Mouse (Mus musculus): ENCODE measurements around the gene Gm13287. TPM values are rescaled to one million over a fixed set of nuclear protein-coding genes. Genes with fewer than 3 reads are reported as not detected.

The Gm13287 gene
- polyA plus RNA-seq, 1 experiment: not detected

DNA sequence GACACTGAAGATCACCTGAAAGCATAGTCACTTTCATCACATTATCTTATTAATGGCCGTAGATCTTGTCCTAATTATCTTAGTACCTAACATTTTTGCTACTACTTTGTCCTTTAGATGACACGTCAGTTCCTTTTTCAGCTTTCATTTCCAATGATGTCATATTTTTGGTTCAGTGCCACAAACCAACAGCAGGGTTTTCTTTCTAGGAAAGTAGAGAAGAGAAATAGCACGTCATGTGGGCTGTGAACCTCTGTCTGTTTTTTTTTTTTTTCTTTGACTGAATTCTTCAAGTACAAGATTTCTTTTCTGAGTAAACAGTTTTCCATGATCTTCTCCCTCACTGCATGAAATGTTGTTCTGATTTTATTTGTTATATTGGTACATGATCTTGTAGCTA, 37.0 kb downstream of the Gm13287 start:
- DNase-seq (ENCODE audit: low read depth): no peak
- TF ChIP-seq POLR2A (IDR thresholded peaks at IDR 0.05; ENCODE audit: borderline replicate concordance, extremely low read depth, insufficient read depth, insufficient read length, poor library complexity, severe bottlenecking) (no peak), CTCF (IDR thresholded peaks at IDR 0.05; ENCODE audit: borderline replicate concordance, extremely low read depth, insufficient read depth, insufficient read length) (no peak)

GRCm38 (mm10) chr4:88841438-88841911, 38.4 kb downstream of the Gm13287 start, which contains the start of gene Ifna4:
Gene Ifna4 (plus strand): TSS chr4:88841861.
- TF ChIP-seq POLR2A (IDR thresholded peaks at IDR 0.05; ENCODE audit: borderline replicate concordance, extremely low read depth, insufficient read depth, insufficient read length, poor library complexity, severe bottlenecking) (no peak), CTCF (IDR thresholded peaks at IDR 0.05; ENCODE audit: borderline replicate concordance, extremely low read depth, insufficient read depth, insufficient read length) (no peak)
- DNase-seq (ENCODE audit: low read depth): no peak

- no peak for DNase-seq (ENCODE audit: low read depth)
- TF ChIP-seq CTCF (IDR thresholded peaks at IDR 0.05; ENCODE audit: borderline replicate concordance, extremely low read depth, insufficient read depth, insufficient read length) (peak; percentile 6; the same call in 1 of the 2 replicates), POLR2A (IDR thresholded peaks at IDR 0.05; ENCODE audit: borderline replicate concordance, extremely low read depth, insufficient read depth, insufficient read length, poor library complexity, severe bottlenecking) (no peak)
These were observed 42.3 kb downstream of the Gm13287 start for GRCm38 (mm10) chr4:88845334-88845733.

DNA sequence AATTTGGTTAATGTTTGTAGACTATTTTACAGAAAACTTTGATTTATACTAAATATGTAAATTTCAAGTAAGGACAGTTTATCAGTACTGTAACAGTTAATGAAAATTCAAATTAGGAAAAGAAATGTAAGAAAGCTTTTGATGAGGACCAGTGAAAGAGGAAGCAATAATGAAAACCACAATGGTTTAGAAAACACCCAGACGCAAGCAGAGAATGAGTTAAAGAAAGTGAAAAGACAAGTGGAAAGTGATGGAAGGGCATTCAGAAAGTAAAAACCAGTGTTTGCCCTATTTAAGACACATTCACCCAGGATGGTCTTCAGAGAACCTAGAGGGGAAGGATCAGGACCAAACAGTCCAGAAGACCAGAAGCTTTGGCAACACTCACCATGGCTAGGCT, 46.6 kb downstream of the Gm13287 start, which contains the start of gene Ifna1:
TSS of gene Ifna1 (plus strand) at position 390 of the 400 bp plus-strand sequence.
- TF ChIP-seq POLR2A (IDR thresholded peaks at IDR 0.05; ENCODE audit: borderline replicate concordance, extremely low read depth, insufficient read depth, insufficient read length, poor library complexity, severe bottlenecking) (no peak), CTCF (IDR thresholded peaks at IDR 0.05; ENCODE audit: borderline replicate concordance, extremely low read depth, insufficient read depth, insufficient read length) (no peak)

GRCm38 (mm10) chr4:88851026-88851763, 48.1 kb downstream of the Gm13287 start:
- peak; percentile 83 for DNase-seq (ENCODE audit: low read depth)
- no peak for TF ChIP-seq POLR2A (IDR thresholded peaks at IDR 0.05; ENCODE audit: borderline replicate concordance, extremely low read depth, insufficient read depth, insufficient read length, poor library complexity, severe bottlenecking)
- no peak for TF ChIP-seq CTCF (IDR thresholded peaks at IDR 0.05; ENCODE audit: borderline replicate concordance, extremely low read depth, insufficient read depth, insufficient read length)

More for the DNA sequence above, 46.6 kb downstream of the Gm13287 start, which contains the start of gene Ifna1:
- DNase-seq (ENCODE audit: low read depth): no peak

Other genes with a start within 250 kb of the Gm13287 start
- not detected in 2 replicates for gene Ifna15, start 245.0 kb upstream of the Gm13287 start, polyA plus RNA-seq (2012; rRNA removed)
- not detected in 2 replicates for gene Ifna14, start 231.5 kb upstream of the Gm13287 start, polyA plus RNA-seq (2012; rRNA removed)
- gene Ifna9, start 210.9 kb upstream of the Gm13287 start, polyA plus RNA-seq (2012; rRNA removed): not detected in 2 replicates
- gene Ifna12, start 199.9 kb upstream of the Gm13287 start, polyA plus RNA-seq (2012; rRNA removed): not detected in 2 replicates
- not detected in 2 replicates for gene C87499, start 168.8 kb upstream of the Gm13287 start, polyA plus RNA-seq (2012; rRNA removed)
- gene Ifna13, start 158.8 kb upstream of the Gm13287 start, polyA plus RNA-seq (2012; rRNA removed): not detected in 2 replicates
- not detected in 2 replicates for gene Ifna16, start 126.3 kb upstream of the Gm13287 start, polyA plus RNA-seq (2012; rRNA removed)
- gene Ifna2, start 119.3 kb upstream of the Gm13287 start, polyA plus RNA-seq (2012; rRNA removed): not detected in 2 replicates
- gene Ifnab, start 111.9 kb upstream of the Gm13287 start, polyA plus RNA-seq (2012; rRNA removed): not detected in 2 replicates
- 1.2 and 2.4 TPM in 2 replicates for gene Gm26566, start 81.4 kb upstream of the Gm13287 start, polyA plus RNA-seq (2012; rRNA removed)
- gene Klhl9, start 80.8 kb upstream of the Gm13287 start, polyA plus RNA-seq (2012; rRNA removed): 45.5 and 69.0 TPM in 2 replicates
- gene Gm13271, start 48.4 kb upstream of the Gm13287 start, polyA plus RNA-seq (2012; rRNA removed): not detected in 2 replicates
- gene Gm13283, start 43.1 kb upstream of the Gm13287 start, polyA plus RNA-seq (2012; rRNA removed): not detected in 2 replicates
- not detected in 2 replicates for gene Gm13290, start 29.4 kb upstream of the Gm13287 start, polyA plus RNA-seq (2012; rRNA removed)
- not detected in 2 replicates for gene Gm13289, start 26.3 kb upstream of the Gm13287 start, polyA plus RNA-seq (2012; rRNA removed)
- 0.11 TPM in 1 of 2 replicates, not detected in the other for gene Gm13272, start 23.4 kb upstream of the Gm13287 start, polyA plus RNA-seq (2012; rRNA removed)
- not detected in 2 replicates for gene Ifnz, start 21.1 kb upstream of the Gm13287 start, polyA plus RNA-seq (2012; rRNA removed)
- not detected in 2 replicates for gene Gm13276, start 17.5 kb upstream of the Gm13287 start, polyA plus RNA-seq (2012; rRNA removed)
- not detected in 2 replicates for gene Gm13277, start 14.6 kb upstream of the Gm13287 start, polyA plus RNA-seq (2012; rRNA removed)
- not detected in 2 replicates for gene Gm13278, start 11.7 kb upstream of the Gm13287 start, polyA plus RNA-seq (2012; rRNA removed)
- gene Gm13275, start 8.8 kb upstream of the Gm13287 start, polyA plus RNA-seq (2012; rRNA removed): not detected in 2 replicates
- gene Gm13279, start 5.9 kb upstream of the Gm13287 start, polyA plus RNA-seq (2012; rRNA removed): not detected in 2 replicates
- gene Gm13285, start 3.6 kb upstream of the Gm13287 start, polyA plus RNA-seq (2012; rRNA removed): not detected in 2 replicates
- gene Gm13288, start 2.3 kb downstream of the Gm13287 start, polyA plus RNA-seq (2012; rRNA removed): not detected in 2 replicates
- 0.15 TPM in 1 of 2 replicates, not detected in the other for gene Ifna7, start 13.0 kb downstream of the Gm13287 start, polyA plus RNA-seq (2012; rRNA removed)
- gene Ifna11, start 16.7 kb downstream of the Gm13287 start, polyA plus RNA-seq (2012; rRNA removed): not detected in 2 replicates
- not detected in 2 replicates for gene Ifna6, start 24.2 kb downstream of the Gm13287 start, polyA plus RNA-seq (2012; rRNA removed)
- gene Ifna5, start 32.3 kb downstream of the Gm13287 start, polyA plus RNA-seq (2012; rRNA removed): not detected in 2 replicates
- not detected in 2 replicates for gene Ifna4, start 38.6 kb downstream of the Gm13287 start, polyA plus RNA-seq (2012; rRNA removed)
- gene Ifna1, start 46.8 kb downstream of the Gm13287 start, polyA plus RNA-seq (2012; rRNA removed): not detected in 2 replicates
- gene Ifne, start 76.9 kb downstream of the Gm13287 start, polyA plus RNA-seq (2012; rRNA removed): not detected in 2 replicates